Mouse (Mus musculus): Measurements from ENCODE around the gene Slc6a2. TPM values are rescaled to one million over a fixed set of nuclear protein-coding genes. Genes with fewer than 3 reads are reported as not detected.
A peak's percentile ranks its signal among the peaks of the same experiment; 100 is the strongest.

The Slc6a2 gene
- polyA plus RNA-seq, 1 experiment: 3.4 TPM

GRCm38 (mm10) chr8:92982491-92982890 lies 22.6 kb downstream of the Slc6a2 start:
- no peak for TF ChIP-seq POLR2A (IDR thresholded peaks at IDR 0.05; ENCODE audit: low read depth, low read length)
- no peak for TF ChIP-seq CTCF (conservative IDR thresholded peaks at IDR 0.05; ENCODE audit: insufficient read depth, insufficient read length, low read depth, low read length)

GRCm38 (mm10) chr8:92984376-92984775 lies 24.5 kb downstream of the Slc6a2 start:
- no peak for DNase-seq

More at GRCm38 (mm10) chr8:92982491-92982890, 22.6 kb downstream of the Slc6a2 start:
- whole genome bisulfite sequencing: 75% methylated on average over 3 of the region's 3 CpGs
- Histone ChIP-seq H3K36me3 (ENCODE audit: control insufficient read depth, insufficient read depth, low read length) (no peaks in the 10 kb centered on the region), H3K27ac (ENCODE audit: insufficient read depth, low read depth, low read length) (no peak overlapping the region), H3K27me3 (replicated peaks; ENCODE audit: control insufficient read depth, insufficient read depth, low read length) (no peaks in the 10 kb centered on the region; the same call in 1 of the 2 replicates), H3K4me3 (ENCODE audit: insufficient read depth, low read depth, low read length) (no peak overlapping the region), H3K4me1 (ENCODE audit: control insufficient read depth, insufficient read depth, low read length) (no peaks in the 10 kb centered on the region)
- no peak for DNase-seq

GRCm38 (mm10) chr8:92996840-92997239 lies 37.0 kb downstream of the Slc6a2 start:
- WGBS: 31% methylated on average over 5 of the region's 5 CpGs
- Histone ChIP-seq H3K27me3 (replicated peaks; ENCODE audit: control insufficient read depth, insufficient read depth, low read length) (no peaks in the 10 kb centered on the region), H3K4me3 (ENCODE audit: insufficient read depth, low read depth, low read length) (no peak overlapping the region), H3K4me1 (ENCODE audit: control insufficient read depth, insufficient read depth, low read length) (no peaks in the 10 kb centered on the region), H3K36me3 (ENCODE audit: control insufficient read depth, insufficient read depth, low read length) (no peaks in the 10 kb centered on the region), H3K27ac (ENCODE audit: insufficient read depth, low read depth, low read length) (no peak overlapping the region)
- DNase-seq: peak; percentile 48
- TF ChIP-seq CTCF (conservative IDR thresholded peaks at IDR 0.05; ENCODE audit: insufficient read depth, insufficient read length, low read depth, low read length): peak; percentile 69
- TF ChIP-seq POLR2A (IDR thresholded peaks at IDR 0.05; ENCODE audit: low read depth, low read length): no peak

More at GRCm38 (mm10) chr8:92984376-92984775, 24.5 kb downstream of the Slc6a2 start:
- Histone ChIP-seq H3K27ac (ENCODE audit: insufficient read depth, low read depth, low read length) (no peak overlapping the region), H3K36me3 (ENCODE audit: control insufficient read depth, insufficient read depth, low read length) (no peaks in the 10 kb centered on the region), H3K4me1 (ENCODE audit: control insufficient read depth, insufficient read depth, low read length) (no peaks in the 10 kb centered on the region), H3K27me3 (replicated peaks; ENCODE audit: control insufficient read depth, insufficient read depth, low read length) (no peaks in the 10 kb centered on the region), H3K4me3 (ENCODE audit: insufficient read depth, low read depth, low read length) (no peak overlapping the region)
- no peak for TF ChIP-seq POLR2A (IDR thresholded peaks at IDR 0.05; ENCODE audit: low read depth, low read length)
- TF ChIP-seq CTCF (conservative IDR thresholded peaks at IDR 0.05; ENCODE audit: insufficient read depth, insufficient read length, low read depth, low read length): no peak
- WGBS: 49% methylated on average over 2 of the region's 2 CpGs

- TF ChIP-seq POLR2A (IDR thresholded peaks at IDR 0.05; ENCODE audit: low read depth, low read length) (no peak), CTCF (conservative IDR thresholded peaks at IDR 0.05; ENCODE audit: insufficient read depth, insufficient read length, low read depth, low read length) (peak; percentile 17; the same call in 1 of the 2 replicates)
- 36% methylated on average over 2 of the region's 2 CpGs for WGBS
- Histone ChIP-seq H3K27me3 (replicated peaks; ENCODE audit: control insufficient read depth, insufficient read depth, low read length) (no peaks in the 10 kb centered on the region), H3K27ac (ENCODE audit: insufficient read depth, low read depth, low read length) (no peak overlapping the region), H3K4me3 (ENCODE audit: insufficient read depth, low read depth, low read length) (no peak overlapping the region), H3K4me1 (ENCODE audit: control insufficient read depth, insufficient read depth, low read length) (no peaks in the 10 kb centered on the region), H3K36me3 (ENCODE audit: control insufficient read depth, insufficient read depth, low read length) (no peaks in the 10 kb centered on the region)
- DNase-seq: peak; percentile 43
Observed at GRCm38 (mm10) chr8:92998600-92998999, 38.7 kb downstream of the Slc6a2 start.

GRCm38 (mm10) chr8:93010286-93010685 lies 50.4 kb downstream of the Slc6a2 start:
- H3K27me3 ChIP-seq (replicated peaks; ENCODE audit: control insufficient read depth, insufficient read depth, low read length): no peaks in the 10 kb centered on the region; the same call in 1 of the 2 replicates
- H3K27ac ChIP-seq (ENCODE audit: insufficient read depth, low read depth, low read length): no peak overlapping the region
- peak; percentile 51 for DNase-seq
- no peaks in the 10 kb centered on the region for H3K4me1 ChIP-seq (ENCODE audit: control insufficient read depth, insufficient read depth, low read length)
- WGBS: 19% methylated on average over 5 of the region's 5 CpGs
- H3K36me3 ChIP-seq (ENCODE audit: control insufficient read depth, insufficient read depth, low read length): no peaks in the 10 kb centered on the region
- no peak overlapping the region for H3K4me3 ChIP-seq (ENCODE audit: insufficient read depth, low read depth, low read length)
- no peak for TF ChIP-seq POLR2A (IDR thresholded peaks at IDR 0.05; ENCODE audit: low read depth, low read length)
- peak; percentile 57 for TF ChIP-seq CTCF (conservative IDR thresholded peaks at IDR 0.05; ENCODE audit: insufficient read depth, insufficient read length, low read depth, low read length)

GRCm38 (mm10) chr8:93011439-93011838 lies 51.6 kb downstream of the Slc6a2 start:
- H3K4me3 ChIP-seq (ENCODE audit: insufficient read depth, low read depth, low read length): no peak overlapping the region
- peak; percentile 76 for DNase-seq
- WGBS: 7% methylated on average over 9 of the region's 9 CpGs
- no peak overlapping the region for H3K27ac ChIP-seq (ENCODE audit: insufficient read depth, low read depth, low read length)
- no peaks in the 10 kb centered on the region for H3K36me3 ChIP-seq (ENCODE audit: control insufficient read depth, insufficient read depth, low read length)
- no peaks in the 10 kb centered on the region; the same call in 1 of the 2 replicates for H3K27me3 ChIP-seq (replicated peaks; ENCODE audit: control insufficient read depth, insufficient read depth, low read length)
- no peak for TF ChIP-seq POLR2A (IDR thresholded peaks at IDR 0.05; ENCODE audit: low read depth, low read length)
- peak; percentile 95 for TF ChIP-seq CTCF (conservative IDR thresholded peaks at IDR 0.05; ENCODE audit: insufficient read depth, insufficient read length, low read depth, low read length)
- H3K4me1 ChIP-seq (ENCODE audit: control insufficient read depth, insufficient read depth, low read length): no peaks in the 10 kb centered on the region

GRCm38 (mm10) chr8:93012226-93012625 lies 52.3 kb downstream of the Slc6a2 start:
- TF ChIP-seq CTCF (conservative IDR thresholded peaks at IDR 0.05; ENCODE audit: insufficient read depth, insufficient read length, low read depth, low read length): peak; percentile 26; the same call in 1 of the 2 replicates
- TF ChIP-seq POLR2A (IDR thresholded peaks at IDR 0.05; ENCODE audit: low read depth, low read length): no peak
- Histone ChIP-seq H3K4me1 (ENCODE audit: control insufficient read depth, insufficient read depth, low read length) (no peaks in the 10 kb centered on the region), H3K27me3 (replicated peaks; ENCODE audit: control insufficient read depth, insufficient read depth, low read length) (no peaks in the 10 kb centered on the region; the same call in 1 of the 2 replicates), H3K27ac (ENCODE audit: insufficient read depth, low read depth, low read length) (no peak overlapping the region), H3K4me3 (ENCODE audit: insufficient read depth, low read depth, low read length) (no peak overlapping the region), H3K36me3 (ENCODE audit: control insufficient read depth, insufficient read depth, low read length) (no peaks in the 10 kb centered on the region)
- DNase-seq: no peak
- WGBS: 74% methylated on average over 6 of the region's 6 CpGs

Data from kidney, adult 2 months (tissue).